Mouse (Mus musculus) embryonic facial prominence, embryonic 13.5 days (tissue): ENCODE data around the gene Olfr523. TPM values are rescaled to one million over a fixed set of nuclear protein-coding genes. Genes with fewer than 3 reads are reported as not detected.
"Not testable (repeated sequence)": the region's sequence is repeated elsewhere in the genome, so short reads cannot be mapped to it uniquely, and the experiment has no call there.

ENCODE experiments used
- ATAC-seq: fragments of 200-750 bp; cut with Nextera tagmentation; 2 replicates; pipeline ENCODE4 v1.8.0; 2017; ENCODE audit warnings: low read depth; ENCODE audit not compliant: insufficient number of reproducible peaks, insufficient read depth, low FRiP score, low TSS enrichment
- H3K27ac ChIP-seq: fragments of 300-500 bp; sonication (generic); 2 replicates; pipeline ENCODE4 v1.5.1; 2015; ENCODE audit warnings: moderate library complexity, mild to moderate bottlenecking, inconsistent platforms
- H3K27me3 ChIP-seq: fragments of 300-500 bp; sonication (generic); 2 replicates; pipeline ENCODE4 v1.6.1; 2015; ENCODE audit warnings: mild to moderate bottlenecking, inconsistent platforms
- H3K36me3 ChIP-seq: fragments of 300-500 bp; sonication (generic); 2 replicates; pipeline ENCODE4 v1.6.1; 2015; ENCODE audit warnings: mild to moderate bottlenecking, inconsistent platforms
- H3K4me1 ChIP-seq: fragments of 300-500 bp; sonication (generic); 2 replicates; pipeline ENCODE4 v1.6.1; 2015; ENCODE audit warnings: inconsistent platforms
- H3K4me2 ChIP-seq: fragments of 300-500 bp; sonication (generic); 2 replicates; pipeline ENCODE4 v1.6.1; 2015; ENCODE audit warnings: moderate library complexity, mild to moderate bottlenecking, inconsistent platforms
- H3K4me3 ChIP-seq: fragments of 300-500 bp; sonication (generic); 2 replicates; pipeline ENCODE4 v1.5.1; 2015; ENCODE audit warnings: mild to moderate bottlenecking, inconsistent platforms
- H3K9ac ChIP-seq: fragments of 300-500 bp; sonication (generic); 2 replicates; pipeline ENCODE4 v1.6.1; 2015; ENCODE audit warnings: mild to moderate bottlenecking, inconsistent platforms
- H3K9me3 ChIP-seq: fragments of 300-500 bp; sonication (generic); 2 replicates; pipeline ENCODE4 v1.6.1; 2016; ENCODE audit warnings: inconsistent platforms
- WGBS: fragments of 180-500 bp; shearing (Covaris S2); methylation state at CpG from one replicate; pipeline ENCODE4 v1.1.7; 2015; ENCODE audit warnings: mixed read lengths; 5-methylcytosine and 5-hydroxymethylcytosine counted together
- polyA plus RNA-seq: library from polyadenylated mRNA; unstranded; fragments of >200 nt; fragmentation: Nextera tagmentation; extraction: Ambion mirVana; gene quantifications from 2 replicates; pipeline ENCODE4 v1.2.1, GENCODE M21; 2015

Gene Olfr523
- 0.07 TPM in 1 of 2 replicates, not detected in the other for polyA plus RNA-seq

DNA sequence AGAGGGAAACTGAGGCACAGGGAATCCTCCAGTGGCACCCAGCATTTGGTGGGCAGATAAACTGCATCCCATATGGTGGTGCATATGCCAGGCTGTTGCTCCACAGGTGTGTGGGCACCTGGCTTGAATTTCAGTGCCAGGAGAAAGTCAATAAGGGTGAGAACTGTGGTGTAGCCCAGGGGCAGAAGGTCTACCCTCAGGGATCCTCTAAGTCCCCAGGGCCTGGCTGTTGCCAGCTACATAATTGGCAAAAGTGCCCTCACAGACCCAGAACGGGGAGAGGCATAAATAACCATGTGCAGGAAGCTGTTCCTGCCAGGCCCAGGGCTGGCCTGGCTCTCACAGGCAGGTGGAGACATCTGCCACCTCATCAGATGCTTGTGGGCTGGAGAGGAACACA lies at the start of gene Olfr523:
Gene Olfr523, plus strand, starts transcription at position 282 of the 400 bp plus-strand sequence.
- no peak for ATAC-seq
- no peak within 1 kb of the TSS for H3K4me2 ChIP-seq
- H3K4me3 ChIP-seq = no peak within 1 kb of the TSS
- no peak within 1 kb of the TSS for H3K27ac ChIP-seq
- no peaks in the 10 kb centered on the region for H3K9me3 ChIP-seq
- H3K4me1 ChIP-seq = no peaks in the 10 kb centered on the region
- no peak within 1 kb of the TSS for H3K9ac ChIP-seq
- H3K36me3 ChIP-seq = no peaks in the 10 kb centered on the region
- no peaks in the 10 kb centered on the region for H3K27me3 ChIP-seq
- 52% methylated on average over 1 of the region's 1 CpGs for WGBS

DNA sequence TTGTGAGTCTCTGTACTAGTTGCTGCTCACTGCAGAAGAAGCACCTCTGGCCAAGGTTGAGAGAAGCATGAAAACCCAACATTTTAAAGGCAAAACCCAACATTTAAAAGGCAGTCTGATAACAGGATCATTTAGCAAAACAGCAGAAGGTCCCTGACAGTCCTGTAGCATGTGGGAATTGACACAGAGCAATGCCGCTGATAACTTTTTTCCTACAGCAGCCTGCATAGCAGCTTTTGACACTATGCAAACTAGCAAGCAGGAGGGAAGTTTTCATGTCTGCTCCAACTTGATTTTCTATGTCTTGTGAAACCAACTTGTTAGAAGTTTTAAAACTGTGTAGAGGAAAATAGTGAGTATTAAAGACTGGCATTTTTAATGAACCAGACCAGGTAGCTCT lies 48.6 kb upstream of the Olfr523 start:
- H3K36me3 ChIP-seq = peaks cover 3% of the 10 kb centered on the region; the same call in 1 of the 2 replicates
- H3K4me1 ChIP-seq = peaks cover 10% of the 10 kb centered on the region
- no peak overlapping the region for H3K4me3 ChIP-seq
- H3K4me2 ChIP-seq = no peak overlapping the region
- ATAC-seq = no peak
- WGBS = 94% methylated on average over 1 of the region's 1 CpGs
- H3K27ac ChIP-seq = no peak overlapping the region
- H3K27me3 ChIP-seq = no peaks in the 10 kb centered on the region
- H3K9me3 ChIP-seq = no peaks in the 10 kb centered on the region
- no peak overlapping the region for H3K9ac ChIP-seq

DNA sequence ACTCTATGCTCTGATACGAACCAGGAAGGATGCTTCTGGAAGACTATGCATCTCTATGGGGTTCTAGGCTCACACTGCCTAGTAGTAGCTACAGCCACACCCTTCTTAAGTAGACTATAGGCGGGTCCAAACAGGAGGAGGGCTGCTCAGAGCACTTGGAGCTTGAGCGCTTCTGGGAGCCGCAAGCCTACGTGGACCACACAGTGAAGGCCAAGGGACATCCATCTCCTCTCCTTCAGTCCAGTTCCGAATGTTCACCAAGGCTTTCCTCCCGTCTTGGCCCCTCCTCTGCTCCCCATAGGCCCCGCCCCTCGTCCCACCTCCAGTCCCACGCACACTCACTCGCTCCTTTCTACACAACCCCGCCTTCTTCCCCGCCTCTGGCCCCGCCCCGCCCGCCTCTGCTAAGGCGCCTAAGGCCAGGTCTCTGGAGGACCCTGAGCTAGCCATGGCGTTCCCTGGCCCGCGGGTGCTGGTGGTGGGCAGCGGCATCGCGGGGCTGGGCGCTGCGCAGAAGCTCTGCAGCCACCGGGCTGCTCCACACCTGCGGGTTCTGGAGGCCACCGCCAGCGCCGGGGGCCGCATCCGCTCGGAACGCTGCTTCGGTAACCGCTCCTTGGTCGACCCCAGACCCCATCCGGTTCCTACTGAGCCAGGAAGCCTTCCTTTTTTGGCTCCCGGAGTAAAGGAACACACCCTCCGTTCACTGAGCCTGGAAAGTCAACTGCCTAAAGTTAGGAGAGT lies 47.6 kb upstream of the Olfr523 start:
- H3K4me2 ChIP-seq = peak overlapping the region; percentile 81
- WGBS = 2% methylated on average over 40 of the region's 40 CpGs

DNA sequence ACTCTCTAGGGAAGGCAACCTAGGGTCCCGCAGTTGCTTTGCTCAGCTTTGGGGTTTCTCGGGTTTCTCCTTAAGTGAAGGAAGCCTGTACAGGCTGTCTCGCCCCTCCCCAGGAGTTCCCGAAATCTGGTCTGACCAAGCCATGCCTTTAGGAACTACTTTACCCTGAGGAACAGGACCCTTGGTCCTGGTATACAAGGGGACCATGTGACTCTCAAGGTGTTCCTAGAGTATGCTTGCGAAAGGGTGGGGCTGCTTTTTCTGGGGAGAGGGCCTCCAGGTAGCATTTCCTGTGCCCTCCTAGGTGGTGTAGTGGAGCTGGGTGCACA lies 47.0 kb upstream of the Olfr523 start:
- peak overlapping the region; percentile 75 for H3K4me3 ChIP-seq
- ATAC-seq = no peak
- no peaks in the 10 kb centered on the region for H3K9me3 ChIP-seq
- H3K4me1 ChIP-seq = peaks cover 10% of the 10 kb centered on the region
- no peaks in the 10 kb centered on the region for H3K27me3 ChIP-seq
- H3K4me2 ChIP-seq = peak overlapping the region; percentile 81
- H3K9ac ChIP-seq = peak overlapping the region; percentile 84
- WGBS = 6% methylated on average over 5 of the region's 5 CpGs
- H3K27ac ChIP-seq = peak overlapping the region; percentile 57; the same call in 1 of the 2 replicates
- peaks cover 19% of the 10 kb centered on the region for H3K36me3 ChIP-seq

More for the DNA sequence above, 47.6 kb upstream of the Olfr523 start:
- H3K4me3 ChIP-seq = peak overlapping the region; percentile 75
- ATAC-seq = peak; percentile 94
- H3K27me3 ChIP-seq = no peaks in the 10 kb centered on the region
- H3K9ac ChIP-seq = peak overlapping the region; percentile 84
- H3K36me3 ChIP-seq = peaks cover 14% of the 10 kb centered on the region
- H3K9me3 ChIP-seq = no peaks in the 10 kb centered on the region
- peaks cover 10% of the 10 kb centered on the region for H3K4me1 ChIP-seq
- peak overlapping the region; percentile 57; the same call in 1 of the 2 replicates for H3K27ac ChIP-seq

DNA sequence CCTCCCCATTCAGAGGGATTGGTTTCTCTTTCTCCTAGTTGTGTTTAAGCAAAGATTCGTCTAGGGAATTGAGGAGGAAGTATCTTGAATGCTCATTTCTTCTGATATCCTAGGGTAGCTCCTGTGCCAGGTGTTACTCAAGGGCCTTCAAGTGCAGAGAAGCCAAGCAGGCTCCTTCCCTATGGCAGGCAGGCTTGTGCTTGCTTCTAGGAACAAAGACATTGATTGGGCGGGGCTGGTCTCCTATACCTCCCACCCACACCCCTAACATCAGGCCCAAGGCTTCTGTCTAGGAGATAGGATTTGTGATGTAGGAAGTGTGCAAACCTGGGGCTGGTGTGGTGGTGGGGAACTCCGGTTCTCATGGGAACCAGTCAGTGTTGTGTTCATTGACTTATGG lies 46.1 kb upstream of the Olfr523 start:
- 81% methylated on average over 3 of the region's 3 CpGs for WGBS
- no peak overlapping the region for H3K4me3 ChIP-seq

DNA sequence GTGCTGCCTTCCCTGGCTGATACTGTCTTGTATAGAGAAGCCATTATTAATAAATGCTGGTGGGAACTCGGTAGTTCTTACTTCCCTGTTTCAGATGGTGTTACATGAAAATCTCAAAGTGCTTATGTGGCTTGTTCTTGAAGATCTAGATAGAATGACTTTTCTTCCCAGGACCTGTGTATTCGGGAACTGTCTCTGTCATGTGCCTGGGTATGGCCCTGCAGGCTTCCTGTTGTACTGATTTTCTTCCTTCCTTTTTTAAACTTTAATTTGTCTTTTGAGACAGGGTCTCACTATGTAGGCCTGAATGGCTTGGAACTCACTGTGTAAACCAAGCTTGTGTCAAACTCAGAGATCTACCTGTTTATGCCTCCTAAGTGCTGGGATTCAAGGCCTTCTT lies 45.1 kb upstream of the Olfr523 start:
- H3K9ac ChIP-seq = no peak overlapping the region
- H3K4me3 ChIP-seq = no peak overlapping the region
- H3K27ac ChIP-seq = no peak overlapping the region
- H3K4me2 ChIP-seq = no peak overlapping the region
- ATAC-seq = no peak
- H3K27me3 ChIP-seq = no peaks in the 10 kb centered on the region
- H3K9me3 ChIP-seq = no peaks in the 10 kb centered on the region
- peaks cover 10% of the 10 kb centered on the region for H3K4me1 ChIP-seq
- peaks cover 19% of the 10 kb centered on the region for H3K36me3 ChIP-seq
- 88% methylated on average over 2 of the region's 2 CpGs for WGBS

More for the DNA sequence above, 46.1 kb upstream of the Olfr523 start:
- ATAC-seq = no peak
- Histone ChIP-seq H3K4me2 (peak overlapping the region; percentile 32), H3K4me1 (peaks cover 10% of the 10 kb centered on the region), H3K27ac (no peak overlapping the region), H3K36me3 (peaks cover 19% of the 10 kb centered on the region), H3K27me3 (no peaks in the 10 kb centered on the region), H3K9ac (0 out of 2 replicates have a peak overlapping the region, but pooled peaks have one; percentile 17), H3K9me3 (no peaks in the 10 kb centered on the region)

DNA sequence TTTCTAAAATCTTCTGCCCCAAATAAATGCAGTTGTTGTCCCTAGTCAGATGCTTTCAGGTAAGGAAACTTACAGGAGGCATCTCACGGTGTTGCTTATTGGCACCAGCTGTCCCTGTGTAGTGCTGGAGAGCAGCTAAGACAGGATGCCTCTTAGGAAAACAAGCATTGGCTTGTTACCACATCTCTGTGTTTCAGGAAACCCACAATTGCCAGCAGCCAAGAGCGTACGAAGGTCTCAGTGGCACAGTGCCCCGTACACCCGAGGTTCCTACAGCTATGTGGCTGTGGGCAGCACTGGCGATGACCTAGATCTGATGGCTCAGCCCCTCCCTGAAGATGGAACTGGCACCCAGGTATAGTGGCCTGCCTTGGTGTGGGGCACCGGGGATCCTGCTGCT lies 40.8 kb upstream of the Olfr523 start:
- WGBS = 84% methylated on average over 7 of the region's 7 CpGs
- peaks cover 26% of the 10 kb centered on the region for H3K36me3 ChIP-seq
- H3K4me2 ChIP-seq, H3K27ac ChIP-seq, H3K4me3 ChIP-seq, H3K9me3 ChIP-seq, ATAC-seq, H3K9ac ChIP-seq, H3K4me1 ChIP-seq, H3K27me3 ChIP-seq: not testable (repeated sequence)

DNA sequence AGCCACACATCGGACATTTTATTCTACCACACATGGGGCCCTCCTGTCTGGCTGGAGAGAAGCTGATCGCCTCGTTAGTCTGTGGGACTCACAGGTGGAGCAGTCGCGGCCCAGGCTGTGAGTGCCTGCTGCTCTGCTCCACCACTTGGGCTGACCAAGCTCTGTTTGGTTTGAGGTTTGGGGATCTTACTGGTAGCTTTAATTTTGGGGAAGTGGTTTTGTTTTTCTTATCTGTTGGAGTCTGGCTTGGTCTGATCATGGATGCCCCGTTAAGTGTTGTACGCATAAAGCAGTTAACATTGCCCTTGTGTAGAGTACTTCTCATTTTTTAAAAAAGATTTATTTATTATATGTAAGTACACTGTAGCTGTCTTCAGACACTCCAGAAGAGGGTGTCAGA lies 39.0 kb upstream of the Olfr523 start:
- WGBS = 86% methylated on average over 7 of the region's 7 CpGs
- not testable (repeated sequence) for H3K4me3 ChIP-seq

DNA sequence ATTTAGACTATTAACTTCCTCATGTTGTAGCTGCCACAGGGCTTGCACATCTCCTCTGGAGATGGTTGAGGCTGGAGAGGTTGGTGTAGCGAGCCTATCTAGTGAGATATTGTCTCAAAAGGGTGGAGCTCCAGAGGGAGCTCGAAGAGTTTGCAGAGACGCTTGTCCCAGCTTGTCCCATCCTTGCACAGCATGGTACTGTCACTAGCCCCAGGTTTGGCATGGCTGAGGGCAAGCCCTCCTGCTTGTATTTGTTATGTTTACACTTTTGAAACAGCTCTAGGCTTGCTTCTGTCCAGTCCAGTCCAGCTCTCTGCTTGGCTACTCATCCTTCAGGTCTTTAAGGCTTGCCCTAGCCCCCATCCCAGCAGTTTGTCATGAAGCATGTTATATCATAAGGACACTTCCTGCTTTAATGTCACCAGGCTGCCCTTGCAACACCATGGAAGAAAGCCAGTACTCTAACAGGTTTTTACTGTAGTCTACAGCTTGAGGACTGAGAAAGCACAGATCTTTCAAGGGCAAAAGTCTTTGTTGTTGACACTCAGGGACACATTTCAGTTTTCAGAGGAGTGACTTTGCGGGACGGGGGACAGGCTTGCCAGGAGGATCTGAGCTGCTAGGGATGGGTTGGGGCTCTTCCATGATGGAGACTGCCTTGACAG lies 37.8 kb upstream of the Olfr523 start:
- no peak for ATAC-seq
- H3K9me3 ChIP-seq = no peaks in the 10 kb centered on the region
- no peaks in the 10 kb centered on the region for H3K27me3 ChIP-seq
- peaks cover 5% of the 10 kb centered on the region for H3K4me1 ChIP-seq
- WGBS = 89% methylated on average over 5 of the region's 5 CpGs
- H3K9ac ChIP-seq = no peak overlapping the region
- H3K4me2 ChIP-seq = no peak overlapping the region
- H3K4me3 ChIP-seq = no peak overlapping the region
- H3K36me3 ChIP-seq = peaks cover 15% of the 10 kb centered on the region
- no peak overlapping the region for H3K27ac ChIP-seq

More for the DNA sequence above, 39.0 kb upstream of the Olfr523 start:
- ATAC-seq, H3K9ac ChIP-seq, H3K27ac ChIP-seq, H3K9me3 ChIP-seq, H3K4me1 ChIP-seq, H3K27me3 ChIP-seq, H3K4me2 ChIP-seq: not testable (repeated sequence)
- peaks cover 26% of the 10 kb centered on the region for H3K36me3 ChIP-seq

DNA sequence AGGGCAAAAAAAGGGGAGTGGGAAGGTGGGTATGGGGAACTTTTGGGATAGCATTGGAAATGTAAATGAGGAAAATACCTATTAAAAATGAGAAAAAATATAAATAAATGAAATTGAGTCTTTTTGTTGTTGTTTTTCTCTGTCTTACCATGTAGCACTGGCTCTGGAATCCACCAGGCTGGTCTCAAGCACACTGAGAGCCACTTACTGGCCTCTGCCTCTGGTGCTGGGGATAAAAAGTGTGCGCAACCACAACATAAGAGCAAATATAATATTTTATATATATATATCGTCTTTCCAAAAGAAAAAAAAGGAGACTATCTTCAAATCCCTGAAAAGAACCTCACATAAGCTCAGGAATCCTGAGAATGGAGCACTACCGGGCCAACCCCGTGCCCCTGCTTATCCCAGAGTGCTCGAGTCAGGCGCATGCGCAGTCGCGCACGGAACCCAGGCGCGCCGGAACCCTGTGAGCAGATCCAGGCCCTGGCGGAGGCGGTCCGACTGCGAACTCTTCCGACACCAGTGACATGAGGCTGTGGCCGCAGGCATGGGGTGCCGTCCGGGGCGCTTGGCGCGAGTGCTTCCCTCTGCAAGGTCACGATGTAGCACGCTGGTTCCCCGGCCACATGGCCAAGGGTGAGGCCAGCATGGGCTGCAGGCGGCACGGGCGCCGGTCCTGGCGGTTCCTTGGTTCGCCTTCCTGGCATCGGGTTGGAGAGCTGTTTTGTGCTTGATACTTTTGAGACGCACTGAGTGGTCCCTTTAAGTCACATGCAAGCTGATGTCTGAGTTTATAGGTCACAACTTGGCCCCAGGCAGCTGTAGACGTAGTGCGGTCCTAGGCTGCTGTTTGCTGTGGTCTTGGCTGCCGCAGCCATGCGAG lies 35.6 kb upstream of the Olfr523 start, which contains the start of gene Mtg1:
Gene Mtg1, plus strand, starts transcription at position 430 of the 886 bp plus-strand sequence.
- H3K9me3 ChIP-seq = no peaks in the 10 kb centered on the region
- 2% methylated on average over 39 of the region's 39 CpGs for WGBS
- H3K4me2 ChIP-seq = peak within 1 kb of the TSS; percentile 89
- no peaks in the 10 kb centered on the region for H3K27me3 ChIP-seq
- peak within 1 kb of the TSS; percentile 79 for H3K27ac ChIP-seq
- H3K9ac ChIP-seq = peak within 1 kb of the TSS; percentile 88
- peaks cover 5% of the 10 kb centered on the region for H3K4me1 ChIP-seq
- H3K36me3 ChIP-seq = peaks cover 8% of the 10 kb centered on the region
- H3K4me3 ChIP-seq = peak within 1 kb of the TSS; percentile 86
- peak; percentile 95 for ATAC-seq

DNA sequence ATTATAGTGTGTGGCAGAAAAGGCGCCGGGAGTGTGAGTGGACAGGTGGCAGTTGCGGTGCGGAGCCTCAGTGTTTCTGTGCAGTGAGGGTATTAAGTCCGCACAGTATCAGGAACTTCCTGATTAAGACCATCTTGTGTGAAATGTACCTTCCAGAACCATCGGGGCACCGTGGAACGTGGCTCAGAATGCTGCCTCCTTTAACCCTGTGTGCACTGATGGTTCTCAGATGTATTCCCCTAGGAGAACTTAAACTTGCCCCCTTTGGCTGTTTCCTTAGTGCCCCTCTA lies 35.1 kb upstream of the Olfr523 start:
- Histone ChIP-seq H3K9ac (peak overlapping the region; percentile 88), H3K4me3 (peak overlapping the region; percentile 86), H3K27me3 (no peaks in the 10 kb centered on the region), H3K27ac (peak overlapping the region; percentile 79), H3K4me2 (peak overlapping the region; percentile 89), H3K4me1 (peaks cover 5% of the 10 kb centered on the region), H3K36me3 (peaks cover 8% of the 10 kb centered on the region), H3K9me3 (no peaks in the 10 kb centered on the region)
- 0% methylated on average over 8 of the region's 8 CpGs for WGBS
- no peak for ATAC-seq
